Mouse (Mus musculus) layer of hippocampus, adult 9-10 months (tissue): ENCODE measurements around the gene Nhp2.

Experiments used
- DNase-seq: peaks from one replicate; pipeline ENCODE4 v3.0.0; 2022; ENCODE audit warnings: low spot score

The Nhp2 gene

DNA sequence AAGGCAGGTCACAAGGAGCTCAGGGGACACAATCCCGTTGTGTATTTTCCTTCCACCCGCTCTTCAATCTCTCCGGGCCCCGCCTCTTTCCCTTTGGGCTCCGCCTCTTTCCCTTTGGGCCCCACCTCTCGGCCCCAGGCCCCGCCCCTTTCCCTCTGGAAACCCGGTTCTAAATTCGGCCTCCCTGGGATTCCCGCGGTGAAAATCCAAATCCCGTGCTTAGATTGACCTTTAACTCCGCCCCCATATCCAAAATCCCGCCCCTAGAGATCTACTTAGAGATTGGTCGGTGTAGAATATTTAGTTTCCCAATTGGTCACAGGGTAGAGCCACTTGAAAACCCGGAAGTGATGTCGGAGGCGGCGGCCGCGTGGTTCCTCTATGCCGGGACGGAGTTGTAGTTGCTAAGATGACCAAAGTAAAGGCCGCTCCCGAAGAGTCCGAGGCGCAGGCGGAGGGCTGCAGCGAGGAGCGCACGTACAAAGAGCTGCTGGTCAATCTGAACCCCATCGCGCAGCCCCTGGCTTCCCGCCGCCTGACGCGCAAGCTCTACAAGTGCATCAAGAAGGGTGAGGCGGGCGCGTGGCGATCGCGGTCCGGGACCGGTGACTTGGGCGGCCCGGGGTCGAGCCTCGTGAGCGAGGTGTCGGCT is at the start of gene Nhp2:
Nhp2 (plus strand) TSS at position 327 of the 652 bp plus-strand sequence.
- peak; percentile 94 for DNase-seq

DNA sequence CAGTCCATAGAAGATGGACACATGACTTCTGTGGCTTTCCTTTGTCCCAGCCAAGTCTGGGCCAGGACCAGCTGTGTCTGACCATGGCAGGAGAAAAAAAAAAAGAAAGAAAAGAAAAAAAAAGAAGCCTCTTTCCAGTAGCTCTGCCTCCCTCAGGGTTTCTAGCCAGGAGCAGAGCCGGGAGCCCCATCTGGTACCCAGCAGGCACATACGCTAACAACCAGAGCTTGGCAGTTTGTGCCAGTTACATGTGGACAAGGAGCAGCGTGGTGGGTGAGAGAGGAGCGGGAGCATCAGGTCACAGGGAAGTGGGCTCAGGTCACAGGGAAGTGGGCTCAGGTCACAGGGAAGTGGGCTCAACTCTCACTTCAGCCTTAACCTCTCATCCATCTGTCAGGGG is 43.1 kb upstream of the Nhp2 start:
- no peak for DNase-seq

DNA sequence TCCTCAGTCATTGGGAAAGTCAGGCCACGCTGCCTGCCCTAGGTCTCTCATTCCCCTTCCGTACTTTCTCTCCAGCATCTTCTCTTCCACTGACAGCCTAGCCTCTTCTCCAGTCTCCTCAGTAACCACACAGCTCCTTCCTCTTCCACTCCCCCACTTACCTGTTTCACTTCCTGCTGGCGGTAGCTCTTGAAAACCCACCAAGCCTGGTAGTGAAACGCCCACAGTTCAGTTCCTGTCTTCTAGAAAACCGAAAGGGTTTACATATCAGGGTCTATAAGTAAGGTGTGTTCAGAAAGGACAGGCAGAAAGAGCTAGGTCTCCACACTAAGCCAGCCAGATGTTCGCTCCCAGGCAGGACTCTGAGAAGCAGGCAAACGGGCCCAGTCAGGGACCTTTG is 41.9 kb upstream of the Nhp2 start:
- no peak for DNase-seq

DNA sequence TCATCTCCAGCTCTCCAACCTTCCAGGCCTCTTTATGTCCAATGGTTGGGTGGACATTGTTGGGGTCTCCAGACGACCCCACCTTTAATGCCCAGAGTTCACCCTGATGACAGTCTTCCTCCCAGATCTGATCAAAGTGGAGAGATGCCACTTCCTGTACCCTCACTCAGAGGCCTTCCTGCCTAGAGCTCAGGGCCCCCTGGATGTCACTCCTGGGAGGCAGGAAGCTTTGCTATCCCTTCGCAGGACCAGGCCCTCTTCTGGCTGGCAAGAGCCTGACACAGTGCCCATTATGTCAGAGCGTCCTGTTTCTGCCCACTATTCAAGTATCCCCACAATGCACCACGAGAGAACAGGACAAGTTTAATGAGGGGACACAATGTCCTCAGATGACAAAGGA is 40.5 kb upstream of the Nhp2 start:
- no peak for DNase-seq

DNA sequence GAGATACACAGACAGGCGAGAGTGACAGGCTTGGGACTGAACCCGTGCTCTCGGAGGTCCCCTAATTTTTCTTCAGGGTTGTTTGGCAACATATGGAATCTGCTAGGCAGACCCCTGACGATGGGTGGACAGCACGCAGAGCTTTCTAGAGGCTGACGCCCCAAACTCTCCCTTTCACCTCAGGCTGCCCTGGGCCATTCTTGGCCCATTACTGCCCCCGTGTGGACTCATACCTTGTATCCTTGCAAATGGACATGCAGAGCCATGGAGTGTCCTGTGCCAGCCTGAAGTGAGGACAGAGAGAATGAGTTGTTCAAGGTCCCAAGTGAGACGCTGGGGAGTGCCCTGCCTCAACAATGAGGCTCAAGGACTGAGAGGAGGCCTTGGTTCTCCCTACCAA is 36.8 kb upstream of the Nhp2 start:
- no peak for DNase-seq

DNA sequence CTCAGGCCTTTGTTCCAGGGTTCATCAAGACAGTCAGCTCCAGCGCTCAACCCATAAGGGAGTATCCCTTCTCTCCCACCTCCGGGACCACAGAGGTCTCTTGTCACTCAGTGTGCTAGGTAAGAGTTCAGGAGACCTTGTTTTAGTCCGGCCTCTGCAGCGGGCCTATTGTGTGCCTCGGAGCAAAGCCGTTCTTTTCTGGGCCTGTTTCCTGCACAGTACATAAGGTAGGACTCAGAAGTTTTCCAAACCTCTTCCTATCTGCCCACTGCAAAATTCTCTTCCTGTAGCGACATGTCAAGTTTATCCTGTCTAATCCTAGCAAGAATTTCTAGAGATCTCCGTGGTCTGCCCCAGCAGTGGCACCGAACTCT is 35.5 kb upstream of the Nhp2 start:
- no peak for DNase-seq

DNA sequence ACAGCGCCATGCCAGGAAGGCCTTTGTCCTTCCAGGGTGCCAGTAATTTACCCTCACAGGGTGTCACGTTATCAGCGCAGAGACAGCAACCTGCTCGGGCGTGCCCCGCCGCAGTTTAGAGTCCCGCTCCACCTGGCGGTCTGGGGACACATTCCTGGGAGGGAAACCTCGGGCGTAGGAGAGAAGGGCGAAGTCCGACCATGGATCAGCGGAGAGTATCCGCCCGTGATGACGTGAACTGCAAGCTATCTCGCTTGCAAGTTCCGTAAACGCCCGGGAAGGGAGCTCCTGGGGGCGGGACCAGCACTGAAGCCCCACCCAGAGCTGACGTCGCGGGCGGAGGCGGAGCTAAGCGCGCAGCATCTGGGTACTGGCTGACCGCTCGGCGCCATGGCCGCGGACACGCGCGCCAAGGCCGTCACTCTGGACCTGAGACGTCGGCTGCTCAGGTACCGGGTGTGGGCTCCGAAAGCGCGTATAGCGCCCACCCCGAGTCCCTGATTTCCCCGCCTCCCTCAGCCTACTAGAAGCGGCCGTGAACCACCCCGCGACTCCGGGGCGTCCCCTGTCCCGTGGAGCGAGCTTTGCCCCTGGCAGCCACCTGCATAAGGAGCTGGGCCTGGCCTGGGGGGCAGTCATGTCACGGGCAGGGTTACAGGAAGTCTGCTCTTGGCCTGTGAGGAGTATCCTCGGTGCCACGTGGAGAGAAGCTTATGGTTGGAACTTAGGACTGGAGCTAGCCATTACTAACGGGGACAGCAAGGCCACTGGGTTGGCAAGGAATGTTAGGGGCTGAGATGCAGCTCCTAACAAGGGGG is 34.9 kb upstream of the Nhp2 start, which contains the start of gene Phykpl:
Phykpl (plus strand) TSS at position 327 of the 818 bp plus-strand sequence.
- peak; percentile 70 for DNase-seq

DNA sequence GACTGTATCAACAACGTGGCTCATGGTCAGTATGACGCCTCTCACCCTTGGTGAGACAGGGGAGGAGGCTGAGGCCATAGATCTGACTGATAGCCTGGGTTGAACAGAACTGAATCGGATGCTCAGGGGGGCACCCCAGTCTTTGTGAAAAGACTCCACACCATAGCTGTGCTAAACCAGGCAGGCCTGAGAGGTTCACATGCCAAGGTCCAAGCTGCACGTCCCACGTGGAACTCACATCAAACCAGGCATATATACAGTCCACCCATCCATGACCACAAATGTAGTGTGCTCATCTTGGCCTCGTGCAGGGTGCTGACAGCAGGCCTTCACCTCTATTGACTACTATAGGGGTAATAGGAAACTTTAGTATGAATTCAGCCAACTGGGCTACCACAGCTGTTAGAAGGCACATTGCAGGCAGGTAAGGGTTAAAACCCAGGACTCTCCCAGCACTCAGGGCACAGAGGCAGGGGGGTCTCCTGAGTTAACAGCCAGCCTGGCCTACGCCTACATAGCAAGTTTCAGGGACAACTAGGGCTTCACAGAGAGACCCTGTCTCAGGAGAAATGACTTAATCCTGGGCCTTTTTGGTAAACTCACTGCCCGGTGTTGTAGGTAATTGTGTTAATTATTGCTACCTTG is 33.8 kb upstream of the Nhp2 start:
- no peak for DNase-seq

DNA sequence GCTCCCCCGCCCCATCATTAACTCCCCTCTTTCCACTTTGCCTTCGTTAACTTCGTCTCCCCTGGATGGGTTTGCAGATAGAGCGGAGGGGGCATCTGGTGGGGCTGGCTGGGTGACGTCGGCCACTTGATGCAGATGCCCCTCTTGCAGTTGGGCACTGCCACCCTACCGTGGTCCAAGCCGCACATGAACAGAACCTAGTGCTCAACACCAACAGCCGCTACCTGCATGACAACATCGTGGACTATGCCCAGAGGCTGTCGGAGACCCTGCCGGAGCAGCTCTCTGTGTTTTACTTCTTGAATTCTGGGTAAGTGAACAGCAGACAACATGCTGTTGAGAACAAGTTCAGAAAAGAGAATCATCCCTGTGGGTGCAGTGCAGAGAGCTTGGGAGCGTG is 33.1 kb upstream of the Nhp2 start:
- DNase-seq: no peak

DNA sequence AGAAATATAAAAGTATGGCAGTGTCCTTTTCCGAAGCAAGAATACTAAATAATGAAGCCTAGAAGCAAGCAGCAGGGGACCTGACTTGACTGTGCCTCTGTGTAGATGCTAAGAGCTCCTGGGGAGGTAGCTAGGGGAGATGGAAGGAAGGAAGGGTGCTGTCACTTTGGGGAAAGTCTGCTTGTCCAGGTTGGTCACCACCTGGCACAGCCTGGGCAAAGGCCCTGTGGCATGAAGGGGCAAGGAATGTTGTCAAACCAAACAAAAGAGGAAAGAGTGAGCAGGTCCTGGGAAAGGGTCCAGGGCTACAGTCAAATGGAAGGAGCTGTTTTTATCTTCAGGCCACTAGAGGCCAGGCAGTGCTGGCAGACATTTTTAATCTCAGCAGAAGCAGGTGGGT is 32.5 kb upstream of the Nhp2 start:
- no peak for DNase-seq

DNA sequence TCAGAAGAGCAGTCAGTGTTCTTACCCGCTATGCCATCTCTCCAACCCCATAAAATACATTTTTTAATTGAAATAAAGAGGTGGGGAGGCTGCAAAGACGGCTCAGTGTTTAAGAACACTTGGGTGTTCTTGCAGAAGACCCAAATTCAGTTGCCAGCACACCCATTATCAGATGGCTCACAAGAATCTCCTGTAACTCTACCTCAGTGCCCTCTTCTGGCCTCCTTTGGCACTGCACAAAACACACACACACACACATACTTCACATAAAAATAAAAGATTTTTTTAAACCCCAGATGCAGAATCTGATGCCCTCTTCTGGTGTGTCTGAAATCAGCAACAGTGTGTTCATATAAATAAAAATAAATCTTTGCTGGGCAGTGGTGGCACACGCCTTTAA is 30.7 kb upstream of the Nhp2 start:
- no peak for DNase-seq

DNA sequence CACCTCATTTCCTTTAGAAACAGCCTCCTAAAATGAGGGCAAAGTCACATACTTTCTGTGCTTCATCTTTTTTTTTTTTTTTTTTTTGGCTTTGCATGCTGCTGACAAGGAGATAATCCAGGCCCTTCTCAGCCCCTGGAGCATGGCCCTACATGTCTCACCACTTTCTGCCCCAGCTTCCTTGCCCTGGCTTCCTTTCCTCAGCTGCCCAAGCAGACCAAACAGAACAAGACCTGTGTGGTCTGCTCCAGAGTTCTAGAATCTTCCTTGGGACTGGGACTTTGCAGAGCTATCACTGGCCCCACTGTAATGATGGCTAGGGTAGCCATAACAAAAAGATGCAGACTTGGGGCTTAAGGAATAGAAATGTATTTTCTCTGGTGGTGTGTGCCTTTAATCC is 29.5 kb upstream of the Nhp2 start:
- DNase-seq: no peak

DNA sequence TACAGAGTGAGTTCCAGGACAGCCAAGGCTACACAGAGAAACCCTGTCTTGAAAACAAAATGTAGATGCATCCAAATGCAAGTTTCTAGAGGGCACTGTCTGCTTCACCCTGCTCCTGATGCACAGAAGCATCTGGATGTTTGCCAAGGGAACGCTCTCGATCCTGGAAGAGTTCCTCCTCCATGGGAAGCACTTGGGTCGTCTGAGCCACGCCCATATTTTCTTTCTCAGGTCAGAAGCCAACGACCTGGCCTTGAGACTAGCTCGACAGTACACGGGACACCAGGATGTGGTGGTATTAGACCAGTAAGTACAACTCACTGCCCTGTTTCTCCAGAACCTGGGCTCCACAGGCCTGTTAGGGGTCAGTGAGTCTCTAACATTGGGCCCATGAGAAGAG is 28.4 kb upstream of the Nhp2 start:
- DNase-seq: no peak

DNA sequence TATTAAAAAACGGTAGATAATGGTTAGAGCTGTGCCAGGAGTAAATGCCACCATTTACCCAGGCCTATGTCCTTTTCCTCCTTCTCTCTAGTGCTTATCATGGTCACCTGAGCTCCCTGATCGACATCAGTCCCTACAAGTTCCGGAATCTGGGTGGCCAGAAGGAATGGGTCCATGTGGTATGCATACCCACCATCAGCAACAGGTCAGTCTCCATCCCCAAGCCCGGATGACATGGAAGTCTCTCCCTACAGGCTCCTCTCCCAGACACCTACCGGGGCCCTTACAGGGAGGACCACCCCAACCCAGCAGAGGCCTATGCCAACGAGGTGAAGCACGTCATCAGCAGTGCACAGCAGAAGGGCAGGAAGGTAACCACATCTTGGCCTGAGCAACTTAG is 27.6 kb upstream of the Nhp2 start:
- DNase-seq: no peak

DNA sequence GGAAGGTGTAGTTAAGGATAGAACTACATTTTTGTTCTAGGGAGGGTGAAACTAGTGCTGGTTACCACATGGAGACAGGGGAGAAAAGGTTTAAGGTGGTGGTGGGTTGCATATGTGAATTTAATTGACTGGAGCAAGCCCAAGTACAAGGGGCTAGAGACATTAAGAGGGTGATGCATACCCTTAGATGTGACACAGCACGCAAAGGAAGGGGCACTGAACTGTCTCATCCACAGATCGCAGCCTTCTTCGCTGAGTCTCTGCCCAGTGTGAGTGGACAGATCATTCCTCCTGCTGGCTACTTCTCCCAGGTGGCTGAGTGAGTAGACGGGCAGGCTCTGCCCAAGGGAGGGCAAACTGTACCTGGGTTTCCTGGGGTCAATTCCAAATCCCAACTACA is 26.2 kb upstream of the Nhp2 start:
- no peak for DNase-seq

DNA sequence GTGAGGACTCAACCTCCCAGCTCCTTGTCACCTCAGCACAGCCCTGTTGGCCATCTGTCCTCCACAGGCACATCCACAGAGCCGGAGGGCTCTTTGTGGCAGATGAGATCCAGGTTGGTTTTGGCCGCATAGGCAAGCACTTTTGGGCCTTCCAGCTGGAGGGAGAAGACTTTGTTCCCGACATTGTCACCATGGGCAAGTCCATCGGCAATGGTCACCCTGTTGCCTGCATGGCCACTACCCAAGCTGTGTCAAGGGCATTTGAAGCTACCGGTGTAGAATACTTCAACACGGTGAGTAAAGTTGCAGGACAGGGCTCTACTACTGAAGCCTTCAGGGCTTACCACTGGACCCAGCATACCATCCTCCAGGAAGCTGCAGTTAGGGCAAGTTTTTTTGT is 25.7 kb upstream of the Nhp2 start:
- no peak for DNase-seq

DNA sequence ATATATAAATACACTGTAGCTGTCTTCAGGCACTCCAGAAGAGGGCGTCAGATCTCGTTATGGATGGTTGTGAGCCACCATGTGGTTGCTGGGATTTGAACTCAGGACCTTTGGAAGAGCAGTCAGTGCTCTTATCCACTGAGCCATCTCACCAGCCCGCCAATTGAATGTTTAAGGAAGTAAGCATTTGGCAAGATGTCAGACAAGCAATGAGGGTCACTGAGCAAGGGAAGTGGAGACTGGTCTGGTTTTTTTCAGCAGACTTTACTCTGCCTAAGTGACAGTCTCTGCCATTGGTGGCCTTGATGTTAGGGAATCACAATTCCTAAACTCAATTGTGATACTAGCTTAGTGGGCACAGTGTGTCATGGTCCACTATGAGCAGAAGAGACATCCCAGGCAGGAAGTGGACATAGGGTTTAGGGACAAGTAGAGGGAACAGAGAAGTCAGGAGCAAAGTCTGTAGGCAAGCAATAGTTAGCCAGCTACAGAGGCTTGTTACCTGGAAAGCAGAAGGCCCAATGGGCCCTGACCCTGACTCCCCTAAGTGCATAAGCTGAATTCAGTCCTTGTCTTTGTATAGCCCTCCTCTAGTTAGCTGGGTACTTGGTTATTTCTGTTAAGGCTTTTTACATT is 24.7 kb upstream of the Nhp2 start:
- DNase-seq: no peak

DNA sequence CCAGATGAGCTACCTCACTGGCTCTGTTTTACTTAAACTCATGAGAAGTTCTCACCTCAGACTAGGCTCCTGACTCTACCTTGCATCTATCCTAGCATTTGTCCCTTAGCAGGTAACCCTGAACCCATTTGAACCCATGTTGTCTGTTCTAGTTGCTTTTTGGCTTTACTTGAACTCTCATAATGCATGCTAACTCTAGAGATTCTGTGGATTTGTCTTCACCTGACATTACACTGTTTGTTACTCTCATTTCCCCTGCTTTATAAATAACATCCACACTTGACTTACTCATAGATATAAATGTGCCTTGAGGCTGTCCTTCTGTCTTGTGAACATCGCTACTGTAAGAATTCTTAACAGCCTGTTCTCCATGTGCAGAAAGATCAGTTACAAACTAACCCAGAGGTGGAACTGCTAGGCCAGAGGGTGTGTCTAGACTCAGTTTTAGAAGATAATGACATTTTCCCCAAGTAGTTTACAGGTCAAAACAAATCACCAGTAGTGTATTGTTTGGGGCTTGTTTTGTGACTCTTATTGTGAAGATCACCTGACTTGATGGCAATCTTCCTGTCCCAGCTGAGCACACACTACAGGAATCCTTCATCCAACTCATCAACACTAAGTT is 24.0 kb upstream of the Nhp2 start:
- DNase-seq: no peak

DNA sequence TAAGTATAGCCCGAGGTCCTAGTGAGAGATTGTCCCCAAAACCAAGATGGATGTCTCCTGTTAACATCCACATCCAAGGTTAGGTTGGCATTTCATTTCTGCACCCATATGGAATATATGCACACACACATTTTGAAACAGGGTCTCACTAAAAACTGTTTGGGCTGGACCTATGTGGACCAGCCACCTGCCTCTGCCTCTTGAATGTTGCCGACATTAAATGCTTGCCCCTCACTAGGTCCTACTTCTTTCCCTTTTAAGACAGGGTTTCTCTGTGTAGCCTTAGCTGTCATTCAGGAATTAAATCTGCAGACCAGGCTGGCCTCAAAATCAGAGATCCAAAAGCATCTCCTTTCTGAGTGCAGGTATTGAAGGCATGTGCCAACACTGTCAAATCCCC is 22.0 kb upstream of the Nhp2 start:
- DNase-seq: no peak

DNA sequence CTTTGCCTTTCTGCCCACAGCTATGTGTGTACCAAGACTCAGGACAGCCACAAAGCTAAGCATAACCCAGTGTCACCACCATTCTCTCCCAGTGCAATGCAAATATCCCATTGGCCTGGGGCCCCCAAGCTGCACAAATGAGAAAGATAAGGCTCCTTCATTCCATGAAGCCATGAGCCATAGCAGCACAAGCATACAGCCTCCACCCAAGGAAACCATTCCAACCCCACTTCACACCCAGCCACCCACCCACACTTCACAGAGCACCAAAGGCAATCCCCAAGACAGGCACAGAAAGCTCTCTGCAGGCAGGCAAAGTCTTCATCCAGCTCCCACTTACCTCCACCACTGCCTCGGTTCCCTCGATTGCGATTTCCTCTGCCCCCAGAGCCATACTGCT is 17.3 kb upstream of the Nhp2 start:
- no peak for DNase-seq

DNA sequence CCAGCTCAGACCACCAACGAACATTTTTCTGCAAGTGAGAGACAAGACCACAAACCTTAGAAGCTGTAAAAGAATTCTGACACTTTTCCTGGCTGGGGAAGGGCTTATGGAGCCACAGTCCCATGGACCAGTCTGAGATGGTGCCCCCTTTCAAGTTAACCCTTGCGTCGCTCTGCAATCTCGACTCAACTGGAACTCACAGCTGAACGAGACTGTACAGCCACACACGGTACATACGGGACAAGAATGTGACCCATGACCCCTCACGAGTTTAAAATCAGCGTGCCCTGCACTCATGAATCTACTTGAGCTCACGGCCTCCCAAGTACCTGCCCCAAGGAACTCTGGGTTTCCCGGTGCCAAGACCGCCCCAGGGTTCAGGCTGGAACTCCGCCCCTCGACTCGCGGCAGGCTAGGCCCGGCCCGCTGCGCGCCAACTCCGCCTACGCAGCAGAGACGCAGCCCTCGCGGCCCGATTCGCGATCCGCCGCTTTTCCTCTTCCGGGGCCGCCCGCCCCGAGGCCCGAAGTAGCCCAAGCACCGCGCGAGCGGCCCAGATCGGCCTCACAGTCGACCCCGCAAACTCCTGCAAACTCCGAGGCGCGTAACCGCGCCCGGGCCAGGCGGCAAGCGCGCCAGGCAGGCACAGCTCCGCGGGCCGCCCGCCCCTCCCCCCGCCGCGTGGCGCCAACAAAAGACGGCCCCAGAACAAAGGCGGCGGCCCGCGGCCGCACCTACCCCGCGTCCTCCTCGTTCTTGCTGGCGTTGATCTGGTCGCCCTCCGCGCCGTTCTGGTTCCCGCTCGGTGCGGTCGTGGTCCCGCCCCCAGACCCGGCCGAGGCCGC is 13.7 kb upstream of the Nhp2 start:
- DNase-seq: no peak
